Mouse (Mus musculus) C2C12 (cell line): ENCODE results near the gene Simc1. TPM values are rescaled to one million over a fixed set of nuclear protein-coding genes. Genes with fewer than 3 reads are reported as not detected.
"Not testable (repeated sequence)": the region's sequence is repeated elsewhere in the genome, so short reads cannot be mapped to it uniquely, and the experiment has no call there.

Experiments
- H3K27me3 ChIP-seq: one replicate; pipeline ENCODE4 v1.6.1; 2011; ENCODE audit not compliant: control insufficient read depth, insufficient read depth, insufficient read length
- H3K36me3 ChIP-seq: one replicate; pipeline ENCODE4 v1.6.1; 2011; ENCODE audit not compliant: control insufficient read depth, insufficient read depth
- H3K4me3 ChIP-seq: one replicate; pipeline ENCODE4 v1.5.1; 2011; ENCODE audit warnings: mild to moderate bottlenecking, control low read depth; ENCODE audit not compliant: poor library complexity, insufficient read depth, severe bottlenecking
- H3K79me2 ChIP-seq: one replicate; pipeline ENCODE4 v1.6.1; 2011; ENCODE audit not compliant: control insufficient read depth, insufficient read depth
- H3K79me3 ChIP-seq: one replicate; pipeline ENCODE4 v1.6.1; 2011; ENCODE audit warnings: low read depth, control low read depth
- H3ac ChIP-seq: one replicate; pipeline ENCODE3; 2011; ENCODE audit warnings: low read depth; ENCODE audit not compliant: control insufficient read depth, insufficient read length
- CEBPB ChIP-seq: IDR thresholded peaks from one replicate; pipeline ENCODE4 v1.6.1; 2011; ENCODE audit warnings: low read depth, mild to moderate bottlenecking, control low read depth, moderate library complexity
- CTCF ChIP-seq: IDR thresholded peaks from one replicate; pipeline ENCODE4 v1.5.1; 2011; ENCODE audit not compliant: control insufficient read depth, insufficient read depth, insufficient read length
- FOSL1 ChIP-seq: IDR thresholded peaks from one replicate; pipeline ENCODE4 v1.8.0; 2011; ENCODE audit warnings: mild to moderate bottlenecking, low read length; ENCODE audit not compliant: poor library complexity, insufficient read depth, severe bottlenecking
- MAX ChIP-seq: IDR thresholded peaks from one replicate; pipeline ENCODE4 v1.6.1; 2011; ENCODE audit warnings: mild to moderate bottlenecking, control low read depth
- MYOD1 ChIP-seq: IDR thresholded peaks from one replicate; pipeline ENCODE4 v1.6.1; 2011; ENCODE audit warnings: low read depth; ENCODE audit not compliant: control insufficient read depth, insufficient read length
- MYOG ChIP-seq: IDR thresholded peaks from one replicate; pipeline ENCODE4 v1.6.1; 2011; ENCODE audit not compliant: control insufficient read depth, insufficient read length; ENCODE audit errors: extremely low read depth
- USF1 ChIP-seq: IDR thresholded peaks from one replicate; pipeline ENCODE4 v1.6.1; 2011; ENCODE audit warnings: low read depth, mild to moderate bottlenecking, control low read depth, moderate library complexity
- polyA plus RNA-seq: library from polyadenylated mRNA; unstranded; fragments of >200 nt; fragmentation: generic; extraction: Trizol; gene quantifications from one replicate; pipeline ENCODE4 v1.2.1, GENCODE M21; 2012; ENCODE audit warnings: missing spikeins

Gene Simc1
- polyA plus RNA-seq, 1 experiment, result 6.6 TPM

DNA sequence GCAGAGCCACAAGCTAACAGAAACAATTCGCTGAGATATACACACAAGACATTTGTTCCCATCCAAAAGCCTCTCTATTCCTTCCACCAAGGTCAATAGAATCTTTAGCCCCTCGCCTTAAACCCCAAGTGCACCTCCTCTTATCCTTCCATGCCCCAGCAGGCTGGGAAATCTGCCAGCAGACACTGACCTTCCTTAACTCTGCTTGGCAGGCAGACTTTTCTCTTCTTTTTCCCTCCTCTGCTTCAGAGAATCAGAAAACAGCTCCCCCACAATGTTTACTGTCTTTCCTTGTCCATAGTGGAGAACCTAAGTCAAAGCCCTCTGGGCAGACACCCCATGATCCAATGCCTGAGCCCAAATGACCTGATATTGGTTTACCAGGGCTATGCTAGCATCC lies 28.6 kb upstream of the Simc1 start:
- Histone ChIP-seq H3K79me3 (no peaks in the 10 kb centered on the region), H3K4me3 (no peak overlapping the region), H3K27me3 (peaks cover 9% of the 10 kb centered on the region), H3K79me2 (no peaks in the 10 kb centered on the region), H3K36me3 (no peaks in the 10 kb centered on the region), H3ac (no peak overlapping the region)
- TF ChIP-seq FOSL1 (no peak), CEBPB (no peak), USF1 (no peak), CTCF (no peak), MAX (no peak), MYOG (no peak), MYOD1 (no peak)

DNA sequence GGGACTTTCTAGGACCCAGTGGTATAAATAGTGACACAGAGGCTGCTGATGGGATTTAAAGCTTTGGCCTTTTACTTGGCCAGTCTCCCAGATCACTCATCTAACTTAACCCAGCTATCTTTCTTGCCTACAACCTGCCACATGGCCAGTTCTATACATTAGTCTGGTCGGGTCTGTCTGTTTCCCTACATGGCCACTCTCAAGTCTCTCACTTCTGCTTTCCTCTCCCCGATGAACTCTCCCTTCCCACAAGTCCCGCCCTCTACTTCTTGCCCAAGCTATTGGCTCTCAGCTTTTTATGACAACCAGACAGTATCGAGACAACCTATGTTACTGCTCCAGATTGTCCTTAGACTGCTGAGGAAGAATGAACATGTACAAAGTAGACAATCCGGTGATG lies 27.9 kb upstream of the Simc1 start:
- no peak for TF ChIP-seq CTCF
- no peak for TF ChIP-seq MAX
- TF ChIP-seq MYOG, result no peak
- TF ChIP-seq FOSL1, result no peak
- TF ChIP-seq USF1, result no peak
- TF ChIP-seq CEBPB, result no peak
- TF ChIP-seq MYOD1, result no peak
- Histone ChIP-seq H3ac (no peak overlapping the region), H3K36me3 (no peaks in the 10 kb centered on the region), H3K79me3 (no peaks in the 10 kb centered on the region), H3K79me2 (no peaks in the 10 kb centered on the region), H3K4me3 (no peak overlapping the region), H3K27me3 (peaks cover 12% of the 10 kb centered on the region)

- no peak overlapping the region for H3K4me3 ChIP-seq
- no peak overlapping the region for H3ac ChIP-seq
- no peaks in the 10 kb centered on the region for H3K79me2 ChIP-seq
- peaks cover 12% of the 10 kb centered on the region for H3K27me3 ChIP-seq
- no peaks in the 10 kb centered on the region for H3K36me3 ChIP-seq
- TF ChIP-seq FOSL1 (no peak), USF1 (no peak), MYOD1 (no peak), CTCF (no peak), MYOG (no peak), MAX (no peak), CEBPB (no peak)
- H3K79me3 ChIP-seq, result no peaks in the 10 kb centered on the region
Observed at GRCm38 (mm10) chr13:54479286-54479685, 24.3 kb upstream of the Simc1 start.

GRCm38 (mm10) chr13:54481498-54481897 lies 22.1 kb upstream of the Simc1 start:
- Histone ChIP-seq H3K79me2 (no peaks in the 10 kb centered on the region), H3K27me3 (peaks cover 12% of the 10 kb centered on the region), H3K4me3 (no peak overlapping the region), H3K36me3 (no peaks in the 10 kb centered on the region), H3ac (no peak overlapping the region), H3K79me3 (no peaks in the 10 kb centered on the region)
- TF ChIP-seq USF1 (no peak), MYOD1 (no peak), CEBPB (no peak), MAX (no peak), MYOG (no peak), FOSL1 (no peak), CTCF (no peak)

GRCm38 (mm10) chr13:54490411-54490810 lies 13.2 kb upstream of the Simc1 start:
- no peak for TF ChIP-seq FOSL1
- TF ChIP-seq MYOD1, result no peak
- TF ChIP-seq MAX, result no peak
- TF ChIP-seq USF1, result no peak
- TF ChIP-seq CEBPB, result no peak
- no peak for TF ChIP-seq CTCF
- no peak for TF ChIP-seq MYOG
- Histone ChIP-seq H3ac (no peak overlapping the region), H3K27me3 (peaks cover 7% of the 10 kb centered on the region), H3K4me3 (no peak overlapping the region), H3K36me3 (no peaks in the 10 kb centered on the region), H3K79me2 (no peaks in the 10 kb centered on the region), H3K79me3 (no peaks in the 10 kb centered on the region)

GRCm38 (mm10) chr13:54491381-54491780 lies 12.2 kb upstream of the Simc1 start:
- Histone ChIP-seq H3K79me2 (no peaks in the 10 kb centered on the region), H3K27me3 (peaks cover 7% of the 10 kb centered on the region), H3K4me3 (no peak overlapping the region), H3K79me3 (no peaks in the 10 kb centered on the region), H3K36me3 (no peaks in the 10 kb centered on the region), H3ac (no peak overlapping the region)
- TF ChIP-seq MYOD1, result no peak
- TF ChIP-seq CEBPB, result no peak
- no peak for TF ChIP-seq CTCF
- TF ChIP-seq MAX, result no peak
- TF ChIP-seq USF1, result no peak
- TF ChIP-seq FOSL1, result no peak
- TF ChIP-seq MYOG, result no peak

DNA sequence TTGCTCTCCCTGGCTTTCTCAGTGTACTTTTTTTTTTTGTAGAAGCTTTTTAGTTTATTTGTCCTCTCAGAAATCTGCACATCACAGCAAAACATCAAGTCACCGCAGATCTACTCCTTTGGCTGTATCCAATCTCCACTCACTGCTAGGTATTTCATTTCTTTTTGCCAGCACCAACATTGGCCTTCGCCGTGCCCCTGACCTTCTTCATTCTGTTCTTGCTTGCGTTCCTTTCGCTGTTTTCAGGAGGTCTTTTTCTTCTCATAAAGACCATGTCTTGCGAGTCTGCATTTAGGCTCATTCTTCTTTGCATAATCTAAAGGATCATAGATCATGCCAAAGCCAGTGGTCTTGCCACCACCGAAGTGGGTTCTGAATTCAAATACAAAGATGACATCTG lies 4.0 kb upstream of the Simc1 start:
- not testable (repeated sequence) for H3K36me3 ChIP-seq, H3K79me3 ChIP-seq, H3K79me2 ChIP-seq, H3ac ChIP-seq, H3K4me3 ChIP-seq
- H3K27me3 ChIP-seq, result peaks cover 14% of the 10 kb centered on the region
